Mouse (Mus musculus) CD4-positive, CD25-positive, alpha-beta regulatory T cell, adult 9 weeks (primary cell): Measurements from ENCODE around the gene Prss38. TPM values are rescaled to one million over a fixed set of nuclear protein-coding genes. Genes with fewer than 3 reads are reported as not detected.

Source experiments
- polyA plus RNA-seq: library from polyadenylated mRNA; unstranded; fragments of 100-300 nt; shearing (Covaris generic); gene quantifications from one replicate; pipeline ENCODE4 v1.2.1, GENCODE M21; 2017

Gene Prss38
- not detected for polyA plus RNA-seq

DNA sequence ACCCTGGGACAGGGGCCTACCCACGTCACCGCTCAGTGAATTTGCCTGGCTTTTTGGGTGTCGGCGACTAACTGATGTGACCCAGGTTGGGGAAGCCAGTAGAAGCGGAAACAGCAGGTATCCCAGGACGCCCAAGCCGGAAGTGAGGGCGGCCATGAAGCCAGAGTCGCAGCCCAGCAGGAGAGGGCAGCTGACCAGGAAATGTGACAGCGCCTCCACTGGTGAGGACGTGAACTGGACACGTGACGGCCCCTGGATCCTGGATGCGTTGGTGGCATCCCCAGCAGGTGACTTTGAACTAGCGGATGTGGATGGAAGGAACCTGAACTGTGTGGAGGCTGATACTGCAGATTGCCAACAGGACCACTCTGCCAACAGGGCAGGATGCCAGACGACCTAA lies at the start of gene Prss38:
TSS of gene Prss38 (minus strand) at position 183 of the 400 bp plus-strand sequence.

Other genes with a start within 250 kb of the Prss38 start
- not detected for gene Obscn, start 239.3 kb downstream of the Prss38 start, polyA plus RNA-seq
- gene Iba57, start 211.9 kb downstream of the Prss38 start, polyA plus RNA-seq = 0.93 TPM
- not detected for gene Gjc2, start 192.4 kb downstream of the Prss38 start, polyA plus RNA-seq
- gene Guk1, start 183.4 kb downstream of the Prss38 start, polyA plus RNA-seq = 85.4 TPM
- 54.4 TPM for gene Mrpl55, start 173.2 kb downstream of the Prss38 start, polyA plus RNA-seq
- 25.8 TPM for gene 2310033P09Rik, start 167.3 kb downstream of the Prss38 start, polyA plus RNA-seq
- 517 TPM for gene Arf1, start 147.4 kb downstream of the Prss38 start, polyA plus RNA-seq
- not detected for gene Wnt3a, start 84.9 kb downstream of the Prss38 start, polyA plus RNA-seq
- not detected for gene Wnt9a, start 68.7 kb downstream of the Prss38 start, polyA plus RNA-seq
- 15.0 TPM for gene Jmjd4, start 74.4 kb upstream of the Prss38 start, polyA plus RNA-seq
- 66.8 TPM for gene Snap47, start 75.5 kb upstream of the Prss38 start, polyA plus RNA-seq
- 4.8 TPM for gene Zfp867, start 96.8 kb upstream of the Prss38 start, polyA plus RNA-seq
- 29.7 TPM for gene Zkscan17, start 151.1 kb upstream of the Prss38 start, polyA plus RNA-seq
- not detected for gene Nlrp3, start 165.9 kb upstream of the Prss38 start, polyA plus RNA-seq
- gene Olfr222, start 200.6 kb upstream of the Prss38 start, polyA plus RNA-seq = not detected
- not detected for gene Olfr223, start 217.6 kb upstream of the Prss38 start, polyA plus RNA-seq